Mouse (Mus musculus) left cerebral cortex, postnatal 25 days (tissue): Measurements from ENCODE around the gene Tnrc6b. TPM values are rescaled to one million over a fixed set of nuclear protein-coding genes. Genes with fewer than 3 reads are reported as not detected.
A peak's percentile ranks its signal among the peaks of the same experiment; 100 is the strongest.

Source experiments
- DNase-seq, 2 experiments: peaks; one replicate each; pipeline ENCODE4 v3.0.0; 2022; ENCODE audit warnings: low spot score in 2 of 2, mixed read lengths in 1 of 2
- intact Hi-C: fragments of 180-260 bp; cut with DNase I; formaldehyde crosslinking; loops from one replicate; pipeline ENCODE4 v1.15.1; 2025
- total RNA-seq, 2 experiments: library from RNA; stranded (reverse); gene quantifications; 2 replicates each; pipeline ENCODE4 v1.2.3; 2021

The Tnrc6b gene
- total RNA-seq, 2 experiments from 2014 or later = 110 to 131 TPM

DNA sequence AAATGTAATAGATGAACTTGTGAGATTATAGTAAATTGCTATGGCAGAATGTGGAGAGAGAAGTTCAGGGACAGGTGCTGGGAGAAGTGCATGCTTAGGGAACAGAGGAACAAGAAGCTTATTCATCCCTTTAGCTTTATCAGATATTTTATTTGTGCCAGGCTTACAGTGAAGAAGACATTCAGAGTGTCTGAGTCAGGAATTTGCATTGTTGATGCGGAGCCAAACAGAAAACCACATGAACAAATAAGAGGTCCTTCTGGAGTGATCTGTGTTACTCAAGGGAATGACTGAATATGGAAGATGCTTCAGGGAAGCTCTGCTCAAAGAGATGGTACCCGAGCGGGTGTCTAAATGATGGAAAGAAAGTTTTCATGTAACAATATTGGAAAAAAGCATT lies 57.1 kb downstream of the Tnrc6b start:
- intact Hi-C loops = loop anchor here (5.0 kb wide), 1 partner anchor 36 kb away; no protein-coding TSS in a partner anchor
- DNase-seq = no peak

DNA sequence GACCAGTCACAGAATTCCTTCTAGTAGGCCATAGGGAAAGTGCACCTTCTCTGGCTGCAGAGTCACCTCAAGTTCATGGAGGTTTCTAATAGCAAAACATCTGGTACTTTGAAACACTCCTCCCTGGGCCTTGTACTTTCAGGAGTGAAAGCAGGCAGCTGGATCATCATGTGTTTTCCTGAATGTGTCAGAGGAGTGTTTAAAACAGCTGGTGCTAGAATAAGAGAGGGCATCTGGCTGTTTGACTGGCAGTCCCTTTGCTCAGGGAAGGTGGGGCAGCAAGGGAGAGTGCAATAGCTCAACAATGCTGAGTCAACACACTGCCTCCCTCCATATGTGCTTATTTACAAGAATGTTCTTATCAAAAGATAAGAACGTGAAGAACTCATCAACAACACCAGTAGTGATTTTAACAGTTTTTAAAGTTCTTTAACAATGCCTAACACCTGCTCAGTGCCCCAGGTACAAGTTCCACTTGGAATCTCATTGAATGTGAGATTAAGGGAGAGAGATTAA lies 60.9 kb downstream of the Tnrc6b start:
- DNase-seq = no peak
- intact Hi-C loops = no loop called here

DNA sequence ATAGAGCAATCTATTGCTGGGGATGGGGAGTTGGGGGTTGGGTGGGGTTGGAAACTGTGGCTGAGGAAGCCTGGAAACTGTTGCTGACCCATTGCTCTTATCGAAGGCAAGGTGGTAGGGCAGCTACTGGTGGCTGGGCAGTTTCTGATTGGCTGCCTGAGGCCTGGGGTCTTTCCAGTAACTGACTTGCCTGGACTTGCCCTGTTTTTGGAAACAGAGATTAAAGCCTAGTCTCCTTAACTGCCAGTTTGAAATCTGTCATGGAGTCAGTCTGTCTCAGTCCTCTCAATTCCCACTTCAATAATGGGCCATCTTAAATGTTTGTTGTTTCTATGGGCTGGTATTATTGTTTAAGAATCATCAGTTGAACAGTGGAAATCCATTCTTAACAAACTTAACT lies 63.6 kb downstream of the Tnrc6b start:
- no peak for DNase-seq
- intact Hi-C loops = no loop called here

DNA sequence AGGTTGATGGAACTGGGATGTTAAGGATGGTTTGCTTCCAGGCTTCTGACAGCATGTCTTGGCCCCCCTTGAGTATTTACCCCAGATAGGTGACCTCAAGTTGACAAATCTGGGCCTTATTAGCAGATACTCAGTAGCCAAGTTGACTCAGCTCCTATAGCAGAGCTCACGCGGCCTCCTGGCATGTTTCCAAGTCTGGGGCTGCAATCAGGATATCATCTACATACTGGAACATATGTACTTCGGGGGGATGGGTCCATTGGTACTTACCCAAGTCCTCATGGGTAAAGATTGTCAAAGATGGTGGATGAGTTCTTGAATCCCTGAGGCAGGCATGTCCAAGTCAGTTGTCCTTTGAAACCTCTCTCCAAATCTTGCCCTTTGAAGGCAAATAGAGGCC lies 67.9 kb downstream of the Tnrc6b start:
- DNase-seq = no peak
- intact Hi-C loops = no loop called here

DNA sequence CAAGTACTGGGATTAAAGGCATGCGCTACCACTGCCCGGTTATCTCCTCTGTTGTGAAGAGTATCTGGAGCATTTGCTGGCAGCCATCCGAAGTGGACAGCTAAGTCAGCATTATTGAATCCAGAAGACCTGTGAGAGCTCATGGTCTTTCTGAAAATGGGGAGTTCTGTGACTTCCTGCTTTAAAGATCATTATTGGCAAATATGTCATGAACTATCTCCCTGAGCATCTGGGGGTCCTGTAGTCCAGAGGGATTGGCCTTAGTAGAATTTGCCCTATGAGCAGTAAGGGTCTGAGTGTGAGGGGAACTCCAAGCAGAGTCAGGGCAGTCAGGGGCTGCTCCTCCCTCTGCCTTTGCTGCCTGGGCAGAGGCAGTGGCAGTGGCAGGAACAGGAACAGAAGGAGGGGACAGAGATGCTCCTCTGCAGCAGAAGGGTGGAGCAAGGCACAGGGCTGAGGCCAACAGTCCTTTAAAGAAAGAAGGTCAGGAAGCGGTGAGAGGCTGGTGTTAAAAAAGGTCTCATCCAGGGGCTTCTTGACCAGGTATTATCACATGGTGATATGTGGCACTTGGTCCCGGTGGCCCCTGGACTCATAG lies 69.1 kb downstream of the Tnrc6b start:
- DNase-seq = no peak
- intact Hi-C loops = loop anchor here (5.0 kb wide), 1 partner anchor 58 kb away; no protein-coding TSS in a partner anchor

DNA sequence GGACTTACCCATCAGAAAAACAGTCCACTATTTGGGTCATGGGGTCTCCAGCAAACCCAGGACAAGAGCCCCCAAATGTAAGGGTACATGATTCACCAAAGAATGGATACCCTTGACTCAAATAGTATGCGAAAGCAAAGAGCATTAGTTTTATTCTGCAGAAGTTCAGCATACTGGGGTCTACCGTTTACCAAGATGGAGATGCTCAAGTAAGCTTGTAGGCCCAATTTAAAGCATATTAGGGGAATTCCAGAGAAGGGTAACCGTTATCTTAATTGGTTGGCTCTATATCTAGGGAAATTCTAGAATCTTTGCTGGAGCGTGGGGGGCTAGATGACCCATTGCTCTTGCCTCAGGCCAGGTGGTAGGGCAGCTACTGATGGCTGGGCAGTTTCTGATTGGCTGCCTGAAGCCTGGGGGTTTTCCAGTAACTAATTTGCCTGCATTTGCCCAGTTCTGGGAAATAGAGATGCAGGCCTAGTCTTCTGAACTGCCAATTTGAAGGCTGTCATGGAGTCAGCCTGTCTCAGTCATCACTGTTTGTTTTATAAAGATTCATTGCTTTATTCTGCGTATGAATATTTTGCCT lies 70.2 kb downstream of the Tnrc6b start:
- DNase-seq = no peak
- intact Hi-C loops = loop anchor here (5.0 kb wide), 1 partner anchor 59 kb away; no protein-coding TSS in a partner anchor

DNA sequence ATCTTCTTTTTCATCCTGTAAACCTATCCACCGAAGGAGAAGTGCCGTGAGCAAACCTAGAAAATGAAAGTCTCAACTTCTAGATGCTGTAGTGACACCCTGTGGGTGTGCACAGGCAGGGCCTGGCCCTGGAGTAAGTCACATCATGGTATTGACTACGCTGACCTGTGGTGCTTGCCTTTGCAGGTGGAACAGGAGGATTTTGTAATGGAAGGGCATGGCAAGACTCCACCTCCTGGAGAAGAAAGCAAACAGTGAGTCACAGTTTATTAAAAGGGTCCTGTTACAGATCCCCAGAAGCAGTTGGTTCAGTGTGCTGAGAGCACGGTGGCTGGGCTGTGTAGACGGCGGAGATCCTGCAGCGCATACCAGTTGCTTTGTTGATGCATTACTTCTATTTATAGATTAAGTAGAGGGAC lies 73.4 kb downstream of the Tnrc6b start:
- DNase-seq = no peak
- intact Hi-C loops = loop anchor here (5.0 kb wide), 1 partner anchor 62 kb away; no protein-coding TSS in a partner anchor

DNA sequence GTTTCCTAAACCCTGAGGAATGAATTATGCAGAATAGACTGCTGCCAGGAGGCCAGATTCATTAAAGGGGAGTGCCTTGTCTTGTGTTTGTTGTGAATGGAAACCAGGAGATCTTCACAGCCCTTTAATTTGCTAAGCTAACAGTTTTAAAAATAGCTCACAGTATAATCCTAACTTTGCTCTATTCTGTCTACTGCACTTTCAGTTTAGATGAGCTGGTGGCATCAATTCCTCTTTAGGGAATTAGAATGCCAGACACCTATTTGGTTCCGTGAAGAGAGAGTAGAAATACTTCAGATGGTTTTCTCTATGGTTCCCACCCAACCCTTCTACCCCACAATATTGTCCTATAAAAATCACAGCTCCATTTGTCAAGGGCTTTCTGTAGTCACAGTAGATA lies 74.6 kb downstream of the Tnrc6b start:
- intact Hi-C loops = no loop called here

DNA sequence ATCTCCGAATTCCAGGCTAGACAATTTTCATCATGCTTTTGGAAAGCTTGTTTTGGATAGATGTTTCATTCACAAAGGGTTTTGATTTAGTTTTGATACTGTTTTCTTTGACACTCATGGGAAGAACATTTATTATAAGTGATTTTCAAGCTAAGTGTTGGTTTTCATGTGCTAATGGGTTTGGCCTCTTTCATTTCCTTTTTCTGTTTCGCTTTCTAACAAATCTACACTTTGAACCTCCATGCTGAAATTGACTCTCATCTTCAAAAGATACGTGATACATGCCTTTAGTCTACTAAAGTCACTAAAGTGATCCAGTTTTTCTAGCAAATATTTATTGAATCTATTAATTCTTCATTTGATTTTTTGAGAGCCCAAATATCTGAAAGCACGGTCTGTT lies 76.6 kb downstream of the Tnrc6b start:
- intact Hi-C loops = no loop called here
- DNase-seq = no peak

More for the DNA sequence above, 74.6 kb downstream of the Tnrc6b start:
- no peak for DNase-seq

DNA sequence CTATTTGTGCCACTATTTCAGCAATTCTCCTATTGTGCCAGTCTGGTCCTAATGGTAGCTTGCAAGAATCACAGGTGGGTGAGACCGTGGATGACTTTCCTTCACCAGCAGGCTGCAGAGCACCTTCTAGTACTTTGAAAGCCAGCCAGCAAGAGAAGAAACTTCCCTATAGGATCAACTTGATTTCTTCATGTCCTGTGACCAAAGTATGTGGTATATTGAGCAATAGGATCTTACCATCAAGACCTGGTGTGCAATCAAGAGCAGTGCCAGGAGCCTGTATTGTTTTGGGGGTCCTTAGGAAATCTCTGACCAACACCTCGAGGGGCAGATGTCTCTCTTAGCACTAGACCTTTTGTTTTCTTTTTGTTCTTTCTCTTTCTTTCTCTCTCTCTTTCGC lies 81.4 kb downstream of the Tnrc6b start:
- intact Hi-C loops = no loop called here
- no peak for DNase-seq

DNA sequence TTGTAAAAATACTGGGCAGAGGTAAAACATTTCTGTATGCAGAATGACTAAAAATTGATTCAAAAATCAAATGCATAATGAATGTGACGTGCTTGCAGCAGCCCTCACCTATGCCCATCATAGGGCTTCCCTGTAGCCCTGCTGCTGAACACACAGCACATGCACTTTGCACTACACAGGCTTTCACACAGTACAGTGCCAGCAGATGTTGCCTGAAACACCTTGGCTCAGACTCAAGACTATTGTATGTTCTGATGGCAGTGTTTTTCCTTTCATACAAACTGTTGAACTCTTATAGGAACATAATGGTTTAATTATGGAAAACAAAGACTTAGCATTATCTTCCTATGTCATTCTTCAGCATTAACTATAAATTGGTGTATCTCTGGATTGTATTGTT lies 84.0 kb downstream of the Tnrc6b start:
- intact Hi-C loops = no loop called here
- DNase-seq = no peak

DNA sequence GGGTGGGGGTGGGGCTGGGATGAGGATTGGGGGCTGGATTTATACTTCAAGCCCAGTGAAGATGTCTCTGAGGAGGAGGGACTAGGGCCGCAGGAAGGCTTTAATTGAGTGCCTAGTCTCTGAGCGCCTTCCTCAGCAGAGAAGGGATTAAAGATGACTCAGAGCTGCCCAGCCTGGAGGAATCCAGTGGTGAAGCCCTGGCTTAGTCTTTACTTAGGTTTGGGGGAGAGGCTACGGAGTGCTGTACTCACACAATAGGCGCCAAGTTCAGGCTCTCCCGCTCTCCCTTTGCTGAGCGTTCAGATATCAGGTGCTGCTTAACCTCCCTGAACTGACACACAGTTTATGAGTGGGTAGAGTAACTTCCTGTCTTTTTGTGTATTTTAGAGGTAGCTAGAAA lies 86.6 kb downstream of the Tnrc6b start:
- intact Hi-C loops = loop anchor here (2.0 kb wide), 1 partner anchor 85 kb away; no protein-coding TSS in a partner anchor
- DNase-seq = peak in 1 of 2 experiments; percentile 52

DNA sequence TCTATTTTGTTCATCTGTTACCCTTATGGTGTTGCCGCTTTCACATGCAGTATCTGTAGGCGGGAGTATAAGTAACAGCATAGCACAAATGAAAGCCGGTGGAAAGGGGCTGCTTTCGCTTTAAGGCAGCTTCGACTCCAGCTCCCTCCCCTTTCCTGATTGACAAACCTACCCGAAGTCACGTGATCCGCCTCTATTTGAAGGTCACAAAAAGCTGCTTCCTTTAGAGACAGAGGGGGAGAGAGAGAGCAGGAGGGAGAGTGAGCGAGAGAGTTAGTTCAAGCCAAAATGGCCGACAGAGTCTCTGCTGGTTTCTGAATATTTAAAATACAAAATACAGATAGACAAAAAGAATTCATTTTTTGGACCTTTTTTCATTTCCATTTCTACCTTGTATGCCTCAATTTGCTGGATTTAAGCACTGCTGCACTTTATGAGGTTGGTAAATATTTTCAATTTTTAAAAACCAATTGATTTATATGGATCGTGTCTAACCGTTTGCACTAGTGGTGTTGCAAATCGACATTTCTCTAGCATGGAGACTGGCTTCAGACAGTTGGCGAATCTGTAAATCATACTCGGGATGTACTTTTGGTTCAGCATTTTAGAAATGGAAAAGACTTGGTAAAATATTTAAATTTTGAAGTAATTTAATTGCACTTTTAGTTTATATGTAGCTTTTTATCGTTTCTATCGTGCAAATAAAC lies 87.4 kb downstream of the Tnrc6b start:
- intact Hi-C loops = loop anchor here (2.0 kb wide), 1 partner anchor 86 kb away; no protein-coding TSS in a partner anchor
- DNase-seq = peak; percentile 91 to 98

DNA sequence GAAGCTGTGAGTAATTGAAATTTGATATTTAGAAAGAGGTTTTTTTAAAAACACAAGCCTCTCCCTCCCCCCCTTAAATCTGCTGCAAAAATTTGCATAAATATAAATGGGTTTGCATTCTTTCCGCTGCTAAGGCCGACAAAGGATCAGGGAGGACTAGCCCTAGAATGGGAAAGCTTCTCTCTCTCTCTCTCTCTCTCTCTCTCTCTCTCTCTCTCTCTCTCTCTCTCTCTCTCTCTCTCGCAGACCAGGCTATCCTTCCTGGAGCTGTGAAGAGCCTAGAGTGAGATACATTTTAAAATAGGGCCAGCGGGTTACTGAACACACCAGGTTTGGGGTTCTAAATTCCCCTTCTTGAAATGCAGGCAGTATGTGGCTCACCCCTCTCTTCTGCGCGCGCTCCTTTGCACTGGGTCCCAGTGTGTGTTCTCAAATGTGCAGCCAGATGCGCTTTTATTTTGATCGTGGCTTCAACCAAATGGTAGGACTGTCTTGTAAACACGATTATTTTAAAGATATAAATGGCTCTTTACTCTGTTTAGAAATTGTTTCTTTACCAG lies 88.0 kb downstream of the Tnrc6b start:
- intact Hi-C loops = loop anchor here (2.0 kb wide), 1 partner anchor 86 kb away; no protein-coding TSS in a partner anchor
- DNase-seq = peak; percentile 43 to 52

DNA sequence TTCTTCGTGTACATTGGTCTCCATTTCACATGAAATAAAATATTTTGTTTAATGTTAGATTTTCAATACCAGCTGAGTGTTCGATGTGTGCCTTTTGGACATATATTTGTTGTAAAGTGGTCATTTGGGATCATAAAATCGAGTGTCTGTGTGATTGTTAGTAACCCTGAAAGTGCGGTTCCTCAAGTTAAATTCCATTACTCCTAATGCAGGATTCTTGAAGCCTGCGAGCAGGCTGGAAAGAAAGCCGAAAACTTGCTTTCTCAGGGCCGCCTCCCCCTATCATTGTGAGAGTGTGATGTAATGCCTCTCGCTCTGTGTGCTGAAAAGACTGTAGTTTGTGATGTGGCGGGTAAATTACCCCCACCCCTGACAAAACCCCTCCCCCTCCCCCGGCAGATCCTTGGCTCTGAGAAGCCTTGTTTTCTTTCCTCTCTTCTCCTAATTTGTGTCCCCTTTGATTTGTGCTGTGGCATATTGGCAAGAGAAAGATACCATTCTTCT lies 88.6 kb downstream of the Tnrc6b start:
- DNase-seq = peak; percentile 43 to 69
- intact Hi-C loops = loop anchor here (2.0 kb wide), 1 partner anchor 87 kb away; no protein-coding TSS in a partner anchor

DNA sequence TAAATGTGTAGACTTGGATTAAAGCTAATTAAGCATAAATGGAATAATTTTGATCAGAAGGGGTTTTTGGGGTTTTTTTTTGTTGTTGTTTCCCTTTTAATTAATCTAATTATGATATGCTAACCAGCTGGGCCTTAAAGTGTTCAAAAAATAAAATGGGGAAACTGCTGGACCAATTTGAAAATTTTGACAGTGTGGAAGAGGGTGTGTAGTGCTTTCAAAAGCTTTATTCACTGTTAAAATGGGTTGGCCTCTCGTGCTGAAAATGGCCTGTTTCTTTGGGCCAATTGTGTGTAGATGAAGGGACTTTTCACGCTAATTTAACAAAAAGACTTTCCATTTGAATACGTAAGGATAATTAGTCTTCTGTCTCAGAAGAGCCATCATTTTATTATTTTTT lies 89.1 kb downstream of the Tnrc6b start:
- intact Hi-C loops = no loop called here

DNA sequence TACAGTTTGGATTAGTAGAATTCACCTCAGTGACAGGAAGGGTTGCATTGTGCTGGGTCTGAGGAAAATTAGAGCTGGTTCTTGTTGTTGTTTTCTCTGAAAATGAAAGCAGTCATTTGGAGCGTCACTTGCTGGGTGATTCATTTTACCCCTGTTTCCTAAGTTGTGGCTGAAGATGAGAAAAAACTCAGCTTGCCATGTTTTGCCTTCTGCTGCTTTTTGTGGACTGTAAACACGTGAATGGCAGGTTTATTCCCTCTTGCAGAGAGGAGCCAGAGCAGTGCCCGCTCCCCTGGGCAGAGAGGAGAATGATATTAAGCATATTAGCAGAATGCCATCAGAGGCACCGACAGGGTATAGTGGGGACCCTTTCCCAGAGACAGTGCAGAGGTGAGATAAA lies 89.7 kb downstream of the Tnrc6b start:
- DNase-seq = no peak
- intact Hi-C loops = no loop called here

More for the DNA sequence above, 89.1 kb downstream of the Tnrc6b start:
- DNase-seq = no peak

DNA sequence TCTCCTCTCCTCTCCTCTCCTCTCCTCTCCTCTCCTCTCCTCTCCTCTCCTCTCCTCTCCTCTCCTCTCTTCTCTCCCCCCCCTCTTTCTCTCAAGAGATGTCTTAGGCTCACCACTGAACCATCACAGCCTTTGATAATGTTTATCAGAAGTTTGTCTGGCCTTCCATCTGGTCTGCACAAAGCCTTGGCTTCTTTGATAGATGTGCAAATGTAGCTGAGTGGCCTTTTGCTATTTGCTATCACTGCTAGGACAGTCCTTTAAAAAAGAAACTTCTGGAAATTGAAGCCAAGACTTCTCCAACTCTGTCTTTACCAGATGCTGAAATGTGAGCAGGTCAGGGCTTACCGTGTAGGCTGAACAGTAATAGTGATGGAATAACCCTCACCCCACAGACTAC lies 90.5 kb downstream of the Tnrc6b start:
- intact Hi-C loops = no loop called here

DNA sequence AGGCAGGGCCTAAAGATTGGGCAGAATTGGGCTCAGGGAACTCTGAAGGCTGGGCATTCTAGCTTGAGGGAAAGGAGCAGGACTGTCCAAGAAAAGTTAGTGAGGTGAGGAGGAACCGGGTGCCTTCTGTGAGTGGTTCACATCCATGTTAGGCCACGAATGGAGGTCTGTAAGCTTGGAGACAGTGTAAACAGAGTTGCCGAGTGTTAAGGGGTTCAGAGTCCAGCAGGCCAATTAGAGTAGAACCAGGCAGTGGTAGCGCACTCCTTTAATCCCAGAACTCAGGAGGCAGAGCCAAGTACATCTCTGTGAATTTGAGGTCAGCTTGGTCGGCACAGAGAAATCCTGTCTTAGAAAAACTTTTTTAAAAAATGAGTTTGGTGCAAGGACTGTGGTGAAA lies 96.0 kb downstream of the Tnrc6b start:
- DNase-seq = no peak
- intact Hi-C loops = no loop called here

More for the DNA sequence above, 90.5 kb downstream of the Tnrc6b start:
- no peak for DNase-seq

DNA sequence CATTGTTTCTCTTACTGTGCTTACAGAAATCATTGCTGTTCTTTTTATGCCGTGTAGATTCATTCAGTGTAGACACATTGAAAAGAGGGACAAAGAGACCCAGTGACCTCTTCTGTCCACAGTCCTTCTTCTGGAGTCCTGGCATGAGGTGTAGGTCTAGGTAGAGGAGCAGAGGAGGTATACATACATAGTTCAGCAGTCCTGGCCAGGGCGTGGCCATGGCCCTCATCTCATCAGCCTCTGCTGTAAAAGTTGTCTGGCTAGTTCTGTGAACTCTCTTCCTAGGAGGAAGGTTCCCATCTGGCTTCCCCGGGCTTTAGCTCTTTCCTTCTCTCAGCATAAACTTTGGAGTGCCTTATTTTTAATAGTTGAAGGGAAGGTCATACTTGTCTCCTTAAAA lies 99.1 kb downstream of the Tnrc6b start:
- no peak for DNase-seq
- intact Hi-C loops = no loop called here
